Mouse (Mus musculus) left cerebral cortex, postnatal 4 days (tissue): Measurements from ENCODE around the gene Pxmp4. TPM values are rescaled to one million over a fixed set of nuclear protein-coding genes. Genes with fewer than 3 reads are reported as not detected.

Source experiments
- DNase-seq: peaks from one replicate; pipeline ENCODE4 v3.0.0-alpha.2; 2022
- intact Hi-C: fragments of 180-260 bp; cut with DNase I; formaldehyde crosslinking; loops from one replicate; pipeline ENCODE4 v1.15.1; 2025
- total RNA-seq, 2 experiments: library from RNA; stranded (reverse); gene quantifications; 2 replicates each; pipeline ENCODE4 v1.2.3; 2021

Gene Pxmp4
- total RNA-seq, 2 experiments from 2014 or later = 11.8 to 12.2 TPM

- intact Hi-C loops = loop anchor here (5.0 kb wide), 1 partner anchor 203 kb away; no protein-coding TSS in a partner anchor
- DNase-seq = no peak
Measured at GRCm38 (mm10) chr2:154614841-154615576, 11.5 kb upstream of the Pxmp4 start.

DNA sequence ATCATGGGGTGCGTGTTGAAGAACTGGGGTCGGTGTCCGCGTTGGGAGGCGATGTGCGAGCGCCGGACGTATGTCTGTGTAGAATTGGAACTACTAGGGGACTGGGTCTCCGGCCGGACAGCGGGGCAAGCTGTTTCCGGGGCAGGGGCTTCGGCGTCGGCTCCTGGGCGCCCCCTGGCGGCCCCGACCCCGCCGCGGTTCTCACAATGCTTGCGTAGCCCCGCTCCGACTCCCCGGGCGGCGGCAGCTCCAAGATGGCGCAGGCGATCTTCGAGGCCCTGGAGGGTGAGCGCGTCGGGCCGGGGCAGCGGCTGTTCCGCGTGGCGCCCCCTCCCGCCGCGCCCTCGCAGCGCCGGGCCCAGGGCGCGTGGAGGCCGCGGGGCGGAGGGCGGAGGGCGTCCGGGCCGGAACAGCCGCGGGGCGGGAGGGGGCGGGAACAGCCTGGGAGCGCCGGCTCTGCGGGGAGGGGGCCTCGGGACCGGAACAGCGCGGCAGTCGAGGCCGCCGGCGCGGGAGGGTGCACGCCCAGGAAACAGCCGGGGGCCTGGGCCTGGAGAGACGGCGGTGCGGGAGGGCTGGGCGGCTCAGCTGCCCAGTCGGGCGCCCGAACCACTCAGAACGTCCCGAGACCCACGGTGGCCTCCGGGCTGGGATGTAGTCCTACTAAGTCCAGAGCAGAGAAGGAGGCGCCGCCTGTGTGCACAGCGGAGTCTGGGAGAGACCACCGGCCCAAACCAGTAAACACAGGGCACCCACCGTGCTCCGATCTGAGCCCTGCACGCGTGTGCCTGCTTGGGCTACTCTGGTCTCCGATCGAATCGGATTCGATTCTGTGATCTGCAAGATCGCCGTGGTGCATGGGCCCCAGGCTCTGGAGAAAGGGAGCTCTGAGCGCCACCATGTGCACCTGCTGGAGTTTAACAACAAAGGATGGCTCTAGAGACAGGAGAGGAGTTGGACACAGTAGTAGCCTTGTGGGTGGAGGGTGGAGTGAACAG, 9.9 kb upstream of the Pxmp4 start, which contains the start of the genes Zfp341 and 4930519P11Rik:
Zfp341 (plus strand) TSS at position 180 of the 998 bp plus-strand sequence.
4930519P11Rik (minus strand) TSS at position 320 of the 998 bp plus-strand sequence.
- intact Hi-C loops = loop anchor here (5.0 kb wide), 1 partner anchor 201 kb away; no protein-coding TSS in a partner anchor
- DNase-seq = peak; percentile 95

DNA sequence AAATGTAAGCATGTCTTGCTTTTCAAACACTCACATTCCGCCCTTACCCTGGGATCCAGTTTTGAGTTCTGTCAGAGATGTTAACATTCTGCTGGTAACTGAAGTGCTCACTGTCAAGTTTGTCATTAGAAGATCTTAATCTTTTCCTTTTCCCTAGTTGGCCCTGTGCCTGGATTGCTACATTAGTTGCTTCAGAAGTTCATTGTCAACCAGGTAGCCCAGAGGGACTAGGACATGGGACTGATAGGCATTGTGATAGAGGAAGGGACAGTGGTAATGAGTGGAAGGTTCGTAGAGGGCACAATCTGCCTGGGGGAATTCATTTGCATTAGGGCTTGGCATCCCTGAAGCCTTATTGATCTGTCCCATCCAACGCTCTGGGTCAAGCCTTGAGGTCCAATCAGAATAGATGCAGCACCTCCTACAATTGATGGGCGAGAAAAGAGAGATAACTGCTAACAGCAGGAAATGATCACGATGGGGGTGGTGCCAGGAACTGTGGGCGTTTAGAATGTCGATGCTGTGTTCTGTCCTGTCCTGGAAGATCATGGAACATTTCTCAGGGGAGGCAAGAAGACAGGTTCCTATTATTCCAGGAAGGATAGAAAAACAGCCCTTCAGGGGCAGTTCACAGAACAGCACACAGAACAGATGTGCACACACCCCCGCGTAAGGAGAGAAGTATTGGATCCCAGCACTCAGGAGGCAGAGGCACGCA, 5.7 kb upstream of the Pxmp4 start:
- intact Hi-C loops = no loop called here

GRCm38 (mm10) chr2:154606965-154607364, 3.5 kb upstream of the Pxmp4 start:
- DNase-seq = no peak
- intact Hi-C loops = no loop called here

More for the DNA sequence above, 5.7 kb upstream of the Pxmp4 start:
- DNase-seq = no peak

GRCm38 (mm10) chr2:154604156-154604555, 648 bp upstream of the Pxmp4 start:
- no peak for DNase-seq
- intact Hi-C loops = no loop called here

DNA sequence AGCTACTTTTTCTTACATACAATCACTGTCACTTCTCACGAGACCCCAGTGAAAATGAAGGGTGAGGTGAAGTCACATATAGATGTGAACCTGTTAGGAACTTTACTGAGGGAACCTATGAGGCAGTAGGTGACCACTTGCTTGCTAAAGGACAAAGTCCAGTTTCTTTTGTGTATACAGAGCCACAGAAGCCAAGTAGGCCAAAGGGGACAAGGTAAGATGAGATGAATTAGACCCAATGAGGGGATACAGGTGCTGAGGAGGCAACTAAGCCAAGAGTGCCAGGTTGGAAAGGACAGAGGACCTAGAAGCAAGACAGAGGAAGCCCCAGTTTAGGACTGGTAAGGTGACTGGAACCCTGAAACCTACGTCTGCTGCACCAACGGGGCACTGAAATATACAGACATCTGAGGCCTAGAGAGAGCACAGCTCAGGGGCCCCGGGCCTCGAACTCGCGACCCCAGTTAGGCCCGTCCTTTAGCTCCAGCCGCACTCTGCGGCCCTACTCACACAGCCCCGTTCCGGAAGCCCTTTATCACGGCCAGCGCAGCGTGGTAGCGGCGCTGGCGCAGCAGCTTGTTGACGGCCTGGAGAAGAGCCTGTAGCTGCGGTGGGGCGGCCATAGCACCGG, 386 bp downstream of the Pxmp4 start:
- intact Hi-C loops = no loop called here
- DNase-seq = no peak

DNA sequence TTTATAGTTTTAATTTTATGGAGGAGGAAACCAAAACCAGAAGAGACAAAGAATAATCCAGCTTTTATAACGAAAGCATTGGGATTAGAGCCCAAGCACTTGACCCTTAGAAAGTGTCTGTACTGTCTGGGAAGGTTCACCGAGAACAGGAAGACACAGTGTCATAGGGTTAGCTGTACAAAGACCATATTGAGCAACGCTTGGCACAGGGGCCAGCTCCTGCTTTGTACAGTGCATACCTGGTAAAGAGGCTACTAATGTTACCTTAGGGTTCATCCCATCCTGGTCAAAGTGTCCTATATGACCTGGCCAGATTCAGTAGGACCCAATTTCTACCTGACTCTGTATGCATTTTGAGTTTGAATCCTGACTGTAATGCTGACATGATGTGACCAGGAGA, 2.2 kb downstream of the Pxmp4 start:
- DNase-seq = no peak
- intact Hi-C loops = no loop called here

GRCm38 (mm10) chr2:154600586-154600985, 2.9 kb downstream of the Pxmp4 start:
- intact Hi-C loops = no loop called here
- DNase-seq = no peak

- intact Hi-C loops = no loop called here
- DNase-seq = no peak
Measured at GRCm38 (mm10) chr2:154597399-154597798, 6.1 kb downstream of the Pxmp4 start.

- DNase-seq = peak; percentile 86
- intact Hi-C loops = no loop called here
Measured at GRCm38 (mm10) chr2:154595775-154596174, 7.7 kb downstream of the Pxmp4 start.

DNA sequence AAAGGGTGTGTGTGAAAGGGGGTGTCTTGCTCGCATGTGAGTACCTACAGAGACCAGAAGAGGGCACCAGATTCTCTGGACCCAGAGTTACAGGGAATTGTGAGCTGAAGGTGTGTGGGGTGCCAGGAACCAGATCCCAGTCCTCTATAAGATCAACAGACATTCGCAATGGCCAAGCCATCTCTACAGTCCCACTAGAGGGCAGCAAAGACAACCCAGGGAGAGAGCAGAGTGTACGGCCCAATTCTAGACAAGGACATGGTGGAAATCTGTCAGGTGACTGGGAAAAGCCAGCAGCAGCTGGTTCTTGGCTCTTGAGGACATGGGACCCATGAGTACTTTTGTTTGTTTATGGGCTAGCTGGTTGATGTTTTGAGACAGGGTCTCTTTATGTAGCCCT, 10.5 kb downstream of the Pxmp4 start:
- no peak for DNase-seq

GRCm38 (mm10) chr2:154591239-154591638, 12.3 kb downstream of the Pxmp4 start:
- intact Hi-C loops = no loop called here
- no peak for DNase-seq

More for the DNA sequence above, 10.5 kb downstream of the Pxmp4 start:
- intact Hi-C loops = no loop called here

DNA sequence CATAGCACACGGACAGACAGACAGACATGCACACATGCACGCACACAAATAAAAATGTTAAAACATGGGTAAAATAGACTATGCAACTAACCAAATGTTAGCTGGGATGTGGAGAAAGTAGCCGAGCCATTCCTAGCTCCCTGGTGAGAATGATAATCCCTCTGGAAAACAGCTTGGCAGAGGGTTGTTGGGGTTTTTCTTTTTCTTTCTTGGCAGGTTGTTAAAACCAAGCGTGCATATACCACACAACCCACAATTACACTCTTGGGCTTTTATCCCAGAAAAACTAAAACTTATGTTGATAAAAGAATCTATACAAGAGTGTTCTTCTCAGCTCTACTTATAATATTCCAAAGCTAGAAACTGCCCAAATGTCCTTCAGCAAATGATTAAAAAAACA, 14.5 kb downstream of the Pxmp4 start:
- DNase-seq = no peak
- intact Hi-C loops = no loop called here

DNA sequence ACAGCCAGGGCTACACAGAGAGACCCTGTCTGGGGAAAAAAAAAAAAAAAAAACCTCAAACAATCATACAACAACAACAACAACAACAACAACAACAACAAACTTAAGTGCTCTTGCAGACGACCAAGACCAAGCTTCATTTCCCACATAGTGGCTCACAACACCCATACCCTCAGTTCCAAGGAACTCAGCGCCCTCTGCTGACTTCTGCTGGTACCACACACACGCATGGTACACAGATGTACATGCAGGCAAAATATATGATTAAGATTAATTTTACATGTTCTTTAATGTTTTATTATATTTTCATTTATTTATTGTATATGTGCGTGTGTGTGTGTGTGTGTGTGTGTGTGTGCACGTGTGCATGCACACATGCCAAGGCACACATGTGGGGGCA, 17.1 kb downstream of the Pxmp4 start:
- peak; percentile 82 for DNase-seq
- intact Hi-C loops = no loop called here

DNA sequence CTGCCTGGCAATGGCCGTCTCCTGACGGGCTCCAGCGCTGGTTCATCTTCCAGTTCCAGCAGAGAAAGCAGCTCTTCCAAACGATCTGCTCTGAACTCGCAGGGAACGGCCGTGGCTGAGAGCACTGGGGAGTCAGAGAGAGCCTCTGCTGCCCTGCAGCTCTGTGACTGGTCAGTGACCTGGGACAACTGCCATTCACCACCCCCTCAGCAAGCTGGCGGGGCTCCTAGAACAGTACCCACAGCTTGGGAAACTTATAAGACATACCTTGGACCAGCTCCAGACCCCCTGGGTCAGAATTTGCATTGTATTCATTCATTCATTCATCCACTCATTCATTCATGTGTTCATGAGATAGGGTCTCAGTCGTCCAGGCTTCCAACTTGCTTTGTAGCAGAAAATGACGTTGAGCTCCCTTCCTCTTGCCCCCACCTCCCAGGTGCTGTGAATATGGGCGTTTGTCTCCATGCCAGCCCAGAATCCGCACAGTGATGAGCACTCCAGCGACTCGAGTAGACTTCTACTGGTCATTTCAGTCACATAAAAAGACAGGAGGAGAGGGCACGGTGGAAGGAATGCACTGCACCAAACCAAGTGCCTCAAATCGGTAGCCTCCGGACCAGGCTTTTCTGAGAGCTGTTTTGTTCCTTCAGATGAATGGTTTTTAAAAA, 18.4 kb downstream of the Pxmp4 start:
- peak; percentile 72 for DNase-seq
- intact Hi-C loops = no loop called here

DNA sequence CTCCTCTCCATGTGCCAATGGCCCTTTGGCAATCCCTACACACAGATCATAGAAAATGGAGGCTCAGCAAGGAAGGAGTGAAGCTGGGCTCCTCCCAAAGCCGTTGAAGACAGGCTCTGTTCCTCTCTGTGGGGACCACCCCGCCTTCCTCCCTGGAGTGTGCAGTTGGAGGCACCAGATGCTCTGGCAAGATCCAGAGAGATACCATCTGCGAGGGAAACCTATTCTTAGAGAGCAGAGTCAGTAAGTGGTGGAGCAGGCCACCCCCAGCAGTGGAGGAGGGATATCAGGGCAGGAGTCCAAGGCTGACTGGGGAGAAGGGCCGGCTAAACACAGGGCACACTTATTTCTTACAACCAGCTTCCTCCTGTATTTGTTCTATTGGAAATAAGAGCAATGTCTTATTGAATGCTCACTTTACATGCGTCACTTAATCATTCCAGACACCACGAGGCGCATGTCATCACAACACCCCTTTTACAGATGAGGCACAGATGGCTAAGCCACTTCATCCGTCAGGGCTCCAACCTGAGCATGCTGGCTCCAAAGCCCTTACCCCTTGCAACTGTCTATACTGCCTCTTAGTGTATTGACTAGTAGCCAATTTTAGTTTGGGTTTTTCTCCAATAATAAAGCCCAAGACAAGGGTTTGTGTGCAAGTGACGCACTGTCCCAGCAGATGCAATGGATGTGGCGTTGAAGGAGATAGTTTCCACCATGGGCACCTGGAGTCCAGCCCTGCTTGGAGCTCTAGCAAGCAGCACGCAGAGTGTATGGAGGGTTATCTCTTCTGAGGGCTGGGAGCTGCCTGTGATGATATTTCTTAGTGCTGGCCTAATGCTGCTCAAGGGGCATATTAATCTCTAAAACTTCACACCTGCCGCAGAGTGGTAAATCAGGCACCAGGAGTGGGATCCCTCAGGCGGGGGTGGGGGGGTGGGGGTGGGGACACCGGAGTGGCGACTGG, 19.3 kb downstream of the Pxmp4 start:
- peak; percentile 92 for DNase-seq
- intact Hi-C loops = no loop called here

DNA sequence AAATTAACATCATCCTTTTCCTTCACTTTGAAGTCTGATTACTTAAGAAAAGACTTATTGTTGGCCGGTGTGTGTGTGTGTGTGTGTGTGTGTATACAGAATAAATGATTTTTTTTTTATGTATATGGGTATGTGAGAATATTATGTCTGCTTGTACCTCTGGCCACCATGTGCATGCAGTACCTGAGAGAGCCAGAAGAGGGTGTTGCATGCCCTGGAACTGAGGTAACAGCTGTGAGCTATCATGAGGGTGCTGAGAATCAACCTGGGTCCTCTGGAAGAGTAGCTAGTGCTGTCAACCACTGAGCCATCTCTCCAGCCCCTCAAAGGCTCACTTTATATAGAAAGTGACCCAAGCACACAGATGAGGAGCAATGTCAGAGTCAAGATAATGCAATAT, 22.1 kb downstream of the Pxmp4 start:
- intact Hi-C loops = no loop called here
- DNase-seq = no peak

DNA sequence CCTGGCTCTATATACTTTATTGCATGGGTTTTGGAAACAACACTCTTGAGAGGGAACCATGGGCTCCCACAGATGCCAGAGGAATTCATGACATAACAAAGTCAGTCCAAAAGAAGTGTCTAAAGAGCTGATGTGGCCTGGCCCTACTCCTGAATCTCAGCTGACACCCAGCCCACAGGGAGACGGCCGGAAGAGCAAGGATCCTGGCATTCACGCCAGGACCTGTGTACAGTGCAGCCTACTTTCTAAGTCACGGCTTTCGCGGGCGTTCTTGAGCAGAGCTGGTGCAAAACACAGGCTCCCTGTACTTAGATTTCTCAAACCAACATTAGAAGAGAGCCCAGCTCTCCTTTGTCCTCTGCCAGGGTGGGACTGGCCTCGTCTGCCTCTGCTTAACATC, 22.9 kb downstream of the Pxmp4 start:
- DNase-seq = no peak
- intact Hi-C loops = no loop called here

DNA sequence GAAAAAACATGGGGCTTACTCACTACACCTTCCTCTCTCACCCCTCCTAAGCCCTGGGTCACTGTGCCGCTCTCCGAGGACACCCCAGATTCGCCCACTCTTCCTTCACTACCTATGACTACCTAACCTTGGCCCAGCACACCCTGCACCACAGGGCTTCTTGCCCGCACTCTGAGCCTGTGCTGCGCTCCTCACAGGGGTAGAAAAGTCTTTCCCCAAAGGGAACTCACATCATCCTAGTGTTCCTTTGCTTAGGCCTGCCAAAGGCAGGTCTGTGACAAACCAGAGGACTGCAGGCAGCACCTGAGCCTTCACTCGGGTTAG, 25.8 kb downstream of the Pxmp4 start:
- intact Hi-C loops = no loop called here
- DNase-seq = no peak
